Mouse (Mus musculus) limb, embryonic 13.5 days (tissue): ENCODE measurements around the gene Prss12. TPM values are rescaled to one million over a fixed set of nuclear protein-coding genes. Genes with fewer than 3 reads are reported as not detected.
"Not testable (repeated sequence)": the region's sequence is repeated elsewhere in the genome, so short reads cannot be mapped to it uniquely, and the experiment has no call there.

Source experiments
- ATAC-seq: fragments of 200-750 bp; cut with Nextera tagmentation; 2 replicates; pipeline ENCODE4 v1.8.0; 2017; ENCODE audit warnings: low read depth, moderate number of reproducible peaks, moderate TSS enrichment; ENCODE audit not compliant: low FRiP score
- H3K27ac ChIP-seq: fragments of 300-500 bp; sonication (generic); 2 replicates; pipeline ENCODE4 v1.5.1; 2015; ENCODE audit warnings: inconsistent platforms, mild to moderate bottlenecking, moderate library complexity
- H3K27me3 ChIP-seq: fragments of 300-500 bp; sonication (generic); 2 replicates; pipeline ENCODE4 v1.6.1; 2015; ENCODE audit warnings: mild to moderate bottlenecking, inconsistent platforms
- H3K36me3 ChIP-seq: fragments of 300-500 bp; sonication (generic); 2 replicates; pipeline ENCODE4 v1.6.1; 2015; ENCODE audit warnings: inconsistent platforms, mild to moderate bottlenecking, moderate library complexity
- H3K4me1 ChIP-seq: fragments of 300-500 bp; sonication (generic); 2 replicates; pipeline ENCODE4 v1.6.1; 2015; ENCODE audit warnings: inconsistent platforms
- H3K4me2 ChIP-seq: fragments of 300-500 bp; sonication (generic); replicated peaks from 2 replicates; pipeline ENCODE4 v1.6.1; 2015; ENCODE audit warnings: inconsistent platforms, mild to moderate bottlenecking, moderate library complexity
- H3K4me3 ChIP-seq: fragments of 300-500 bp; sonication (generic); 2 replicates; pipeline ENCODE4 v1.5.1; 2015; ENCODE audit warnings: moderate library complexity, mild to moderate bottlenecking, inconsistent platforms
- H3K9ac ChIP-seq: fragments of 300-500 bp; sonication (generic); 2 replicates; pipeline ENCODE4 v1.6.1; 2015; ENCODE audit warnings: mild to moderate bottlenecking, inconsistent platforms
- H3K9me3 ChIP-seq: fragments of 300-500 bp; sonication (generic); 2 replicates; pipeline ENCODE4 v1.6.1; 2016; ENCODE audit warnings: inconsistent platforms
- WGBS: fragments of 180-500 bp; shearing (Covaris S2); methylation state at CpG from one replicate; pipeline ENCODE4 v1.1.7; 2015; 5-methylcytosine and 5-hydroxymethylcytosine counted together
- polyA plus RNA-seq: library from polyadenylated mRNA; unstranded; fragments of >200 nt; fragmentation: Nextera tagmentation; extraction: Ambion mirVana; gene quantifications from 2 replicates; pipeline ENCODE4 v1.2.1, GENCODE M21; 2015

Gene Prss12
- polyA plus RNA-seq, 1 experiment from 2014 or later: 19.1 TPM

DNA sequence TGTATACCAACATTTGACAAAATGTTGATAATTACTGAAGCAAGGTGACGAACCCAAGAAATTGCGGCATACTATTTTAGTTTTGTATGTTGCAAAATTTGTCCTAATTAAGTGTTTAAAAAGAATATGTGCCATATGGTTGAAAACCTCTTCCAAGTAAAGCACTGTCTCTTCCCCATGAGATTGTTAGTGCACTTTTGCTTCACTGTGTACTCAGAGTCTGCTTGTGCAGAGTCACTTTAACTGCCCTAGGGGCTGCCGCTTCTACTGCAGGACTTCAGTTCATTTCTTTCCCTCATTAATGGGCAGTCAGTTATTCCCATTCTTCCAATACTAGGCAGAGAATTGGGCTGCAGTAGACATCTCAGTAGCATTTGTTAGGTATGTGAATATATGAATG is 46.5 kb downstream of the Prss12 start:
- no peaks in the 10 kb centered on the region for H3K27me3 ChIP-seq
- no peak overlapping the region for H3K4me2 ChIP-seq
- H3K9me3 ChIP-seq: no peaks in the 10 kb centered on the region
- no peak overlapping the region for H3K4me3 ChIP-seq
- H3K27ac ChIP-seq: no peak overlapping the region
- no peak for ATAC-seq
- H3K9ac ChIP-seq: no peak overlapping the region
- WGBS: 91% methylated on average over 3 of the region's 3 CpGs
- H3K4me1 ChIP-seq: no peaks in the 10 kb centered on the region
- H3K36me3 ChIP-seq: no peaks in the 10 kb centered on the region

DNA sequence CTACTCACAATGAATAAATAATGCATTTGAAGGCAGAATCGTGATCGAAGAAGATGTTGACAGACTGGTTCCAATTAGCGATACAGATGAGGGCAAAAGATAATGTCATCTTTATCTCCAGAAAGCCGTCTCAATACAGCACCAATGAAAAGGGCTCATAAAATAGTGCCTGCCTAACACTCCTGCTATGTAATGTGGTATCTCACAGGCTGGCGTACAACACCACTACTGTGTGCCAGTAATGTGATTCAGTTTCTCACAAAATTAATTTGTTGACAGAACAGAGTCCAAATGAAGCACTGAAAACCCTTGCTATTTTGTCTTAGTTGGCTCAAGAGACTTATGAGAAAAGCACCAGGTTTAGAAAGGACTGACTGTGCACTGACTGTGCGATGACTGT is 48.4 kb downstream of the Prss12 start:
- Histone ChIP-seq H3K4me1 (no peaks in the 10 kb centered on the region), H3K9me3 (no peaks in the 10 kb centered on the region), H3K27me3 (no peaks in the 10 kb centered on the region), H3K4me2 (no peak overlapping the region), H3K9ac (no peak overlapping the region), H3K27ac (no peak overlapping the region), H3K36me3 (no peaks in the 10 kb centered on the region), H3K4me3 (no peak overlapping the region)
- ATAC-seq: no peak
- WGBS: 74% methylated on average over 6 of the region's 6 CpGs

DNA sequence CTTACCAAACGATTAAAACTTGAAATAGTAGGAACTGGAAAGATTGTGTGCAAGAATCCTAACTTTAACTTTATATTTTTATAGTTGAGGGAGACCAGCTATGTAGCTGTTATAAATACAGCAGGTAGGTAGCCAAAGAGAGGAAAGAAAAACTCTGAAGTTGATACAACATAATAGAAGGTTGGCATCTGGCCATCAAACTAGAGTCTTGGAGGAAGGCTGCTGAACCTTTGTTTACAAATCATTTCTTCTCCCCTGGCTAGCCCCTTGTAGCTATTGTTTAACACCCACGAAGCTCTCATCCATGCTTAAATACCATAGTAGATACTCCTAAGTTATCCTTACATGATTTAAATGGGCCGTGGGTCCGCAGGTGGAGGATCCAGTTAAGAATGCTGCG is 52.1 kb downstream of the Prss12 start:
- no peak for ATAC-seq
- H3K4me3 ChIP-seq: no peak overlapping the region
- no peak overlapping the region for H3K4me2 ChIP-seq
- no peaks in the 10 kb centered on the region for H3K9me3 ChIP-seq
- H3K27me3 ChIP-seq: no peaks in the 10 kb centered on the region
- H3K27ac ChIP-seq: no peak overlapping the region
- no peaks in the 10 kb centered on the region for H3K36me3 ChIP-seq
- no peaks in the 10 kb centered on the region for H3K4me1 ChIP-seq
- WGBS: 75% methylated on average over 5 of the region's 5 CpGs
- no peak overlapping the region for H3K9ac ChIP-seq

DNA sequence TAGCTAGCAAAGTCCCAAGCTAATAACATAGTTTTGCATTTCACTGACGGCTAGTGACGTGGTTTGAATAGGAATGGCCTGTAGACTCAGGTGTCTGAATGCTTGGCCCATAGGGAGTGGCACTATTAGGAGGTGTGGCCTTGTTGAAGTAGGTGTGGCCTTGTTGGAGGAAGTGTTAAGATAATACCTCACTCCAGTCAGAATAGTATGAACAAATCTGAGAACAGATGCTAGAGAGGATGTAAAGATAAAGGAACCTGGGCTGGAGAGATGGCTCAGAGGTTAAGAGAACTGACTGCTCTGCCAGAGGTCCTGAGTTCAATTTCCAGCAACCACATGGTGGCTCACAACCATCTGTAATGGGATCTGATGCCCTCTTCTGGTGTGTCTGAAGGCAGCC is 55.1 kb downstream of the Prss12 start:
- ATAC-seq, H3K27ac ChIP-seq, H3K9ac ChIP-seq, H3K4me3 ChIP-seq, H3K9me3 ChIP-seq, H3K36me3 ChIP-seq, H3K4me2 ChIP-seq, H3K27me3 ChIP-seq: not testable (repeated sequence)
- peaks cover 11% of the 10 kb centered on the region for H3K4me1 ChIP-seq
- WGBS: 79% methylated on average over 2 of the region's 2 CpGs

DNA sequence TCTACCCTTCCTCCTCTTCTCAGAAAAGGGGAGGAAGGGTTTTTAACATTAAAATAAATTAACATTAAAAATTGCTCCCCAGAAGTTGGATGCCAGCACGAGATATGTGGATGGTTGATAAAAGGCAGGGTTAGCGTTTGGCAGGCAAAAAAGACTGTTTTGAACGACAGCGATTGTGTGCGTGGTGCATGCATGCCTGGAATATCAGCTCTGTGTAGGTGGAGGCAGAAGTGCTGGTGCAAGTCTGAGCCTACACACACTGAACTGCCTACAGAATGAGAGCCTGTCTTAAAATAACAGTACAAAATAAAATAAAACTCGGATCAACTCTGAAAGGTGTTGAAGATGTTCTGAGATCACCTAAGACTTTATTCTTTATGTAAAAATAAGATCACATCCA is 57.2 kb downstream of the Prss12 start:
- Histone ChIP-seq H3K36me3 (peaks cover 12% of the 10 kb centered on the region), H3K9ac (no peak overlapping the region), H3K4me2 (no peak overlapping the region), H3K4me1 (peaks cover 17% of the 10 kb centered on the region), H3K27ac (no peak overlapping the region), H3K4me3 (no peak overlapping the region), H3K9me3 (no peaks in the 10 kb centered on the region), H3K27me3 (no peaks in the 10 kb centered on the region)
- WGBS: 79% methylated on average over 6 of the region's 6 CpGs
- no peak for ATAC-seq

DNA sequence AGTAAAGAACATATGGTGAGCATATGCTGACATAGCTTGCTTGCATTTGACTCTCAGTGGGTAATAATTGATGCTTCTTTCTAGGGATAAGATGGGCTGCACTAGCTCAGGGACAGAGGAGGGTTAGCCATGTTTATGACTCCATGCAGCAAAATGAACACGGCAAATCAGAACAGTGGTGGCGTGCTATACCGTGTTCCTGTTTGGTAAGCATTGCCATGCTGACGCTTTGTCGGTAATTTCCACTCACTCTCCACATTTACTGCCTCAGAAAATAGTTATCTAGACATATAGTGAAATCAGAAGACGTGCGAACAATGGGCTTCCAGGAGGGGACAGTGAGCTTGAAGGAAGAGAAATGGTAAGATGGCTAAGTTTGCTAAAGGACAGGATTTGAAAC is 58.1 kb downstream of the Prss12 start:
- 75% methylated on average over 7 of the region's 7 CpGs for WGBS
- no peaks in the 10 kb centered on the region for H3K9me3 ChIP-seq
- H3K9ac ChIP-seq: no peak overlapping the region
- H3K4me2 ChIP-seq: no peak overlapping the region
- ATAC-seq: no peak
- H3K4me1 ChIP-seq: peaks cover 20% of the 10 kb centered on the region
- H3K27me3 ChIP-seq: no peaks in the 10 kb centered on the region
- no peak overlapping the region for H3K27ac ChIP-seq
- H3K4me3 ChIP-seq: no peak overlapping the region
- H3K36me3 ChIP-seq: peaks cover 12% of the 10 kb centered on the region

DNA sequence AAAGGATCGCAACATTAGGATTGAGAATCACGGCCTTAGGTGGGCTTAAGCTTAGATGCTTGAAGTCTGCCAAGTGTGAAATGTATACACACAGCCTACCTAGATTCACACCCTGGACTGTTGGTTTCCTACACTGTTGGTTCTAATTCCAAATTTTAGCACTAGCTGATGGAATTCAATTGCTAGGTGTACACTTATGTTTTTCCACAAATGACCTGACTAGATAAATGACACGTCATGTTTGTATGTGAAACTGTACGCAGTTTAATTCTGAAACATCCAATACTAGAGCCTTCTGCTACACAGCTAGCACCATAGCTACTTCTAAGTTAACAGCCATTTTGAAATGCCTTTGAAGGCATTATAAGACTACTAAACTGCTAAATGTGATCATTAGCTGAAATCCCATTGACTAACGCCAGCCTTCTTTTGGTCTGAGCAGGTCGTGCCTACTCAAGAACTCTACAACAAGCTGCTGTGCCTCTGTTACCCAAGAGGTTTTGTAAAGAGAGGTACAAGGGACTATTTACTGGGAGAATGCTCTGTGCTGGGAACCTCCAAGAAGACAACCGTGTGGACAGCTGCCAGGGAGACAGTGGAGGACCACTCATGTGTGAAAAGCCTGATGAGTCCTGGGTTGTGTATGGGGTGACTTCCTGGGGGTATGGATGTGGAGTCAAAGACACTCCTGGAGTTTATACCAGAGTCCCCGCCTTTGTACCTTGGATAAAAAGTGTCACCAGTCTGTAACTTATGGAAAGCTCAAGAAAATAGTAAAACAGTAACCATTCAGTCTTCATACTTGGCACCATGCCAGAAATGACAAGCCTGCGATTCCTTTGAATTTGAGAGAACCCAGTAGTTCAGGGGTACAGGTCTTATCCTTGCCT is 59.3 kb downstream of the Prss12 start:
- peak overlapping the region; percentile 33; the same call in 1 of the 2 replicates for H3K27ac ChIP-seq
- H3K4me3 ChIP-seq: 0 out of 2 replicates have a peak overlapping the region, but pooled peaks have one; percentile 77
- H3K4me1 ChIP-seq: peaks cover 22% of the 10 kb centered on the region
- H3K4me2 ChIP-seq: peak overlapping the region; percentile 83
- H3K36me3 ChIP-seq: peaks cover 12% of the 10 kb centered on the region
- ATAC-seq: no peak
- no peaks in the 10 kb centered on the region for H3K27me3 ChIP-seq
- no peaks in the 10 kb centered on the region for H3K9me3 ChIP-seq
- H3K9ac ChIP-seq: no peak overlapping the region
- 55% methylated on average over 9 of the region's 9 CpGs for WGBS

DNA sequence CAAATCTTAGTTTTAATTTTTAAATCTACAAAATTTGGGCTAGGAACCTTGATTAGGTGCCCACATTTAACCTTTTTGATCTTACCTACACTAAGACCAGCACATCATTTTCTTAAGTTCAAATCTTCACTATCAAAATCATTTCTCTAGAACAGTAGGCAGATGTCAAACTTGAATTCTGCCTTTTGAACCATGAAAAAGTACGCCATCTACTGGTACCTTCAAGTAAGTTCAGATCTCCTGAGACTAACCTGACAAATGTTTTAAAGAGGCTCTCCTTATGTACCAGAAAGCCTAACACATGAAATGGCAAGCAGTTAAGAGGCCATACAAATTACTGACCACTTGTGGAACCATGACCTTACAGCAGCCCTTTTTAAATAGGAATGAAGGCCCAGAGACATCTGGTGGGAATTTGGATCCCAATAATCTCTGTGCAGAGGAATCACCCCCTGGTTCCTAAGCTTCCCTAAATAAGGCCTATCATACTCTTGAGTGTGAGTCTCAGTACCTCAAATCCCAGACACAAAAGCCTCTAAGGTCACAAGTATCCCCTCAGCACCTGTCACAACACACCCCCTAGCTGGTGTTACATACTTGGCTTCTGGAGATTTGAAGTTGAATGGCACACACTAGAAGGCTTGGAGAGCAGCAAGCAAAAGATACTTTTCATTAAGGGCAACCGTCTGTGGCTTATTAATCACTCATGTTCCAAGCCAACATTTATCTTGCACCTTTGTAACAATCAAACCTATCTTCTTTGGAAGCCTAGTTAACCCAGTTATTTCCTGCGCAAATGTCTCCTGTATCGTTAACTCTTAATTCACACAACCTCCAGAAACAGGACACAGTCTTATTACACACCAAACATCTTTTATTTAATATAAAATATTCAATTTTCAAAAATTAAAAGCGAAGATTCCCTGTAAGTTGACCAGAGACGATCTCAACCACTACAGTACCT is 60.3 kb downstream of the Prss12 start:
- Histone ChIP-seq H3K36me3 (peaks cover 12% of the 10 kb centered on the region), H3K27me3 (no peaks in the 10 kb centered on the region), H3K4me1 (peaks cover 22% of the 10 kb centered on the region), H3K27ac (peak overlapping the region; percentile 82), H3K4me3 (peak overlapping the region; percentile 77), H3K9ac (peak overlapping the region; percentile 91), H3K9me3 (no peaks in the 10 kb centered on the region), H3K4me2 (peak overlapping the region; percentile 83)
- ATAC-seq: no peak
- 4% methylated on average over 6 of the region's 6 CpGs for WGBS

DNA sequence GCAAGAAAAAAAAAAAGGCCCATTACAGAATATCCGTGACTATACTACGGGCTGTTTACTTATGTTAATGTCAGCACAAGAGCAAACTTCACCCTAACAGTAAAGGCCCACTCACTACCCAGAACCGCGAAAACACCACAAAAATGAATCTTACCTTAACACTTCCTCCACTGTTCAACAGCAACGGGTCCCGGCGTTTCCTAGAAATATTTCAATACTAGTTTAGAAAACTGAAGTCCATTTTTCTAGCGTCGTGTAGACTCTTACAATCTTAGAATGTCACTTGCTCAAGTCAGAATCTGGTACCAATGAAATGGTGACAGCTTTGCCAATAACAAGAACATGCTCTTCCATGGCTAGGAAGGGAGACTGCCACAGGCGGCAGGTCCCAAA is 60.9 kb downstream of the Prss12 start:
- Histone ChIP-seq H3K4me3 (peak overlapping the region; percentile 77), H3K4me2 (peak overlapping the region; percentile 83), H3K27ac (peak overlapping the region; percentile 82), H3K9ac (peak overlapping the region; percentile 91), H3K4me1 (peaks cover 22% of the 10 kb centered on the region), H3K27me3 (no peaks in the 10 kb centered on the region), H3K9me3 (no peaks in the 10 kb centered on the region), H3K36me3 (peaks cover 12% of the 10 kb centered on the region)
- ATAC-seq: no peak
- WGBS: under 1% methylated on average over 10 of the region's 10 CpGs

DNA sequence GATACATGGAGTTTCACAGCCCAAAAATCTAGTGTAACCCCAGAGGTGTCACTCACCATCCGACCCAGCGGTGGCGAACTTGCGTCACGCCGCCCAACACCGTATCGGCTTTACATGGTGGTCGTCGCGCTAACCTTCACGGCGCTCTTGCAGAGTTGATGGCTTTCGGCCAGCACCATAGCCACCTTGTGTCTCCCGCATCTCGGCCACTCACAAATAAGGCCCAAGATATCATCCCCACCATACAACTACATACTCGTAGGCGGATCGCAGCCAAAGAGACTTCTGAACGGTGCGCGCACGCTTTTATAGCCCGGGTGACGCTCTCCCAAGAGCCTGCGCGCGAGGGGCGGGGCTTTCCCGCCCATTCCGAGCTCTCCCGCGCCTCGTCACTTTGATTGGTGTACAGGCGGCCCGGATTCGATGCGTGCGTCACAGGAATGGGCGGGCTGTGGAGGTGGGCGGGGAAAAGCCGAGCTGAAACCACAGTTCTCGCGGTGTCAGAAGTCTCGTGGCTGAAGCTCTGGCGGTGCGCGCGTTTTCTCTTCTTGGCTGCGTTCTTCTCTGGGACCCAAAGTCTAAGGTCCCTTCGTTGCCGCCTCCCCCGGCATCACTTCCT is 61.5 kb downstream of the Prss12 start:
- H3K4me1 ChIP-seq: peaks cover 22% of the 10 kb centered on the region
- peaks cover 12% of the 10 kb centered on the region for H3K36me3 ChIP-seq
- peak; percentile 98 for ATAC-seq
- under 1% methylated on average over 53 of the region's 53 CpGs for WGBS
- peak overlapping the region; percentile 93 for H3K9ac ChIP-seq
- H3K4me3 ChIP-seq: peak overlapping the region; percentile 77
- peak overlapping the region; percentile 83 for H3K4me2 ChIP-seq
- H3K27ac ChIP-seq: peak overlapping the region; percentile 100
- H3K27me3 ChIP-seq: no peaks in the 10 kb centered on the region
- no peaks in the 10 kb centered on the region for H3K9me3 ChIP-seq

DNA sequence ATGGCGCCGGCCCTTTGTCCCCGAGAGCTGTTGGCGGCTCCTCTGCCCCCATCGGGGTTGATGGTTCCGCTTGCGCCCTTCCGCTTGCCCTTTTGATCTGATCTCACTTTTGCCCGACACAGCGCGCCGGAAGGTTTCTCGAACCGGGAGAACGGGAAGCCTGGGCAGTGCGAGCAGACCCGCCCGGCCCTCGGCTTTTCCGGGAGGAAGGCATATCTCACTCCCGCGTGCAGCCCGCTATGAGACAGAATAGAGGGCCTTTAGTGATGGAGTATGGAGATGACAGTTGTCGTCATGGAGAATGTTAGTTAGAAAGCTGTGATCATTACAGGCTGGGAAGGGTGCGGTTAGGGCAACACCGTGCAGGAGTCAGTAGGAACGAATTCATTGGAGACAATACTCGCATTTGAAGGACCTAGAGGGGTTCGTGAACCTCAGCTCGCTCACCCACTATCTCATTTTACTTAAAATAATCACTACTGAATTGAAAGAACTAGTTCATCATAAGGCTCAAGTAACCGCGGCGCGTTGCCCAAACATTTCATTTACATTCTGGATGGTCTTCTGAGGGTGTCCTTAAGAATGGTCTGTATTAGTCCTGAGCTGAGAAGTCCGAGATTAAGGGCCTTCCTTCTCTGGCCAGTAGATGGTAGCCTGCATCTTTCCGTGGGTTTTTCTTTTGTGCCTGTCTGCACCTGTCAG is 62.1 kb downstream of the Prss12 start:
- peak; percentile 73 for ATAC-seq
- under 1% methylated on average over 36 of the region's 36 CpGs for WGBS

More for the DNA sequence above, 62.1 kb downstream of the Prss12 start:
- H3K36me3 ChIP-seq: peaks cover 12% of the 10 kb centered on the region
- H3K27ac ChIP-seq: peak overlapping the region; percentile 100
- peaks cover 22% of the 10 kb centered on the region for H3K4me1 ChIP-seq
- H3K4me3 ChIP-seq: peak overlapping the region; percentile 77
- no peaks in the 10 kb centered on the region for H3K27me3 ChIP-seq
- peak overlapping the region; percentile 70 for H3K4me2 ChIP-seq
- H3K9me3 ChIP-seq: no peaks in the 10 kb centered on the region
- peak overlapping the region; percentile 93 for H3K9ac ChIP-seq
